Mouse (Mus musculus) liver, embryonic 14.5 days (tissue): ENCODE data around the gene Olfr945. TPM values are rescaled to one million over a fixed set of nuclear protein-coding genes. Genes with fewer than 3 reads are reported as not detected.

Experiments used
- ATAC-seq: fragments of 200-750 bp; cut with Nextera tagmentation; 2 replicates; pipeline ENCODE4 v1.8.0; 2017; ENCODE audit warnings: moderate number of reproducible peaks, mild to moderate bottlenecking, moderate library complexity; ENCODE audit not compliant: insufficient read depth
- DNase-seq, 3 experiments: peaks; one replicate each; pipeline ENCODE4 v3.0.0-alpha.2; 2012 to 2013; ENCODE audit warnings: low read depth in 3 of 3, low spot score in 3 of 3
- H3K27ac ChIP-seq: fragments of 300-500 bp; sonication (generic); 2 replicates; pipeline ENCODE4 v1.5.1; 2014; ENCODE audit warnings: moderate library complexity, mild to moderate bottlenecking, control low read depth, inconsistent platforms
- H3K27me3 ChIP-seq: fragments of 300-500 bp; sonication (generic); 2 replicates; pipeline ENCODE4 v1.6.1; 2014; ENCODE audit warnings: mild to moderate bottlenecking, low read length, moderate library complexity; ENCODE audit not compliant: control insufficient read depth, insufficient read depth
- H3K36me3 ChIP-seq: fragments of 300-500 bp; sonication (generic); replicated peaks from 2 replicates; pipeline ENCODE4 v1.6.1; 2014; ENCODE audit warnings: low read depth; ENCODE audit not compliant: control insufficient read depth, insufficient read depth
- H3K4me1 ChIP-seq, 2 experiments: fragments of 200-500 bp in 1 of 2; fragments of 300-500 bp in 1 of 2; sonication (generic) in 1 of 2; replicated peaks; 2 replicates each; pipeline ENCODE4 v1.6.1; 2012 to 2014; ENCODE audit warnings: antibody characterized with exemption in 1 of 2, inconsistent platforms in 1 of 2, low read length in 1 of 2; ENCODE audit not compliant: control insufficient read depth in 2 of 2, insufficient read depth in 2 of 2
- H3K4me2 ChIP-seq: fragments of 300-500 bp; sonication (generic); 2 replicates; pipeline ENCODE4 v1.6.1; 2014; ENCODE audit warnings: low read depth, mild to moderate bottlenecking, control low read depth, moderate library complexity
- H3K4me3 ChIP-seq, 2 experiments: fragments of 200-500 bp in 1 of 2; fragments of 300-500 bp in 1 of 2; sonication (generic) in 1 of 2; 2 replicates each; pipeline ENCODE4 v1.5.1; 2012 to 2014; ENCODE audit warnings: low read depth in 2 of 2, low read length in 2 of 2, mild to moderate bottlenecking in 2 of 2, control low read depth in 1 of 2, inconsistent platforms in 1 of 2, moderate library complexity in 1 of 2; ENCODE audit not compliant: insufficient read depth in 1 of 2
- H3K9ac ChIP-seq: fragments of 300-500 bp; sonication (generic); replicated peaks from 2 replicates; pipeline ENCODE4 v1.6.1; 2014; ENCODE audit warnings: mild to moderate bottlenecking, control low read depth, moderate library complexity
- H3K9me3 ChIP-seq: fragments of 300-500 bp; sonication (generic); 2 replicates; pipeline ENCODE4 v1.6.1; 2016; ENCODE audit warnings: low read length, mixed read lengths; ENCODE audit not compliant: control insufficient read depth
- CTCF ChIP-seq: IDR thresholded peaks from 2 replicates; pipeline ENCODE4 v1.5.1; 2016; ENCODE audit warnings: antibody characterized with exemption, low read depth, control low read depth
- EP300 ChIP-seq: IDR thresholded peaks from 2 replicates; pipeline ENCODE4 v1.6.1; 2016; ENCODE audit warnings: antibody characterized with exemption, low read depth
- WGBS: fragments of 180-500 bp; shearing (Covaris S2); extraction: QIAGEN DNeasy Blood & Tissue Kit; methylation state at CpG from one replicate; pipeline ENCODE4 v1.1.7; 2014; ENCODE audit not compliant: insufficient replicate concordance; 5-methylcytosine and 5-hydroxymethylcytosine counted together
- polyA plus RNA-seq, 2 experiments: library from polyadenylated mRNA; depleted of rRNA in 1 of 2; stranded (reverse) in 1 of 2; unstranded in 1 of 2; fragments of >200 nt; fragmentation: Nextera tagmentation in 1 of 2; extraction: Ambion mirVana in 1 of 2; gene quantifications; 2 replicates each; pipeline versions ENCODE4 v1.2.1 to v1.2.3; 2012 to 2014

Gene Olfr945
- polyA plus RNA-seq (2012; rRNA removed) (not detected in 2 replicates), polyA plus RNA-seq (2014; fragmentation: Nextera tagmentation; extraction: Ambion mirVana) (not detected in 2 replicates)

DNA sequence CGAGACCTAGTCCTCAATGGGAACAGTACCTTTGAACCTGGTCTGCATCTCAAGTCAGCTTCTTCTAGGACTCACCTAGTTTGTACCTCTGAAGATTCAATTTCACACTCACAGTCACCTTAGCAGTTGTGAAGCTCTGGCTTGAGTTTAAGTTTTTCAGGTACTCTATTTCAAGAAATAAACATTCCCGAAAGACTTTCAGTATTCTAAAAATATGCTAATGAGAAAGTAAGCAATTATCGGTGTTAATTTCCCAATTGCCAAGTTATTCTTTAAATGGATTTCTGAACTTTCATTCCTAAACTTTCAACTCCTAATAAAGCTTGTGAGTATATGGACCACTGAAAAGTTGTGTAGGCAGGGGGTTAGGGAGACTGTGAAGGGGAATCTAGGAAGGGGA, at the start of gene Olfr945:
Olfr945 (minus strand) TSS at position 101 of the 400 bp plus-strand sequence.
- Histone ChIP-seq H3K27me3 (no peaks in the 10 kb centered on the region), H3K36me3 (no peaks in the 10 kb centered on the region), H3K27ac (no peak within 1 kb of the TSS), H3K4me1 (no peaks in the 10 kb centered on the region), H3K4me3 (no peak within 1 kb of the TSS), H3K9me3 (no peaks in the 10 kb centered on the region), H3K4me2 (no peak within 1 kb of the TSS), H3K9ac (no peak within 1 kb of the TSS)
- TF ChIP-seq EP300, result no peak
- TF ChIP-seq CTCF, result no peak
- ATAC-seq, result no peak
- DNase-seq, result no peak
- WGBS, result 56% methylated on average over 3 of the region's 3 CpGs

DNA sequence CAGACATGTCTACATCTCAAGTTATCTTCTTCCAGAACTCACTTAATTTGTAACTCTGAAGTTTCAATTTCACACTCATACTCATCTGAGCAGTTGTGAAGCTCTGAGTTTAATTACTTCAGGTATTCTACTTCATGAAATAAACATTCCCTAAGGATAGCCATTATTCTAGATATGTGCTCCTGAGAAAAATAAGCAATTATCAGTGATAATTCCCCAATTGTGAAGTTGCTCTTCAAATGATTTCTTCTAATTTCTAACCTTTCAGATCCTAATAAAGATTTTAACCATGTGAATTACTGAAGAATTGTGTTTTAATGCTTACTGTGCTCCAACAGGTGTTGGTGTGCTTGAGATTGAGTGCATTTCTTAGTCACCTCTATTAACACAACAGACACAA, 49.3 kb upstream of the Olfr945 start, which contains the start of gene Olfr948:
Olfr948 (minus strand) TSS at position 101 of the 400 bp plus-strand sequence.
- DNase-seq (no peak), ATAC-seq (no peak)
- Histone ChIP-seq H3K36me3 (no peaks in the 10 kb centered on the region), H3K4me2 (no peak within 1 kb of the TSS), H3K27ac (no peak within 1 kb of the TSS), H3K4me1 (no peaks in the 10 kb centered on the region), H3K9me3 (no peaks in the 10 kb centered on the region), H3K27me3 (no peaks in the 10 kb centered on the region), H3K9ac (no peak within 1 kb of the TSS), H3K4me3 (no peak within 1 kb of the TSS)
- TF ChIP-seq EP300 (no peak), CTCF (no peak)

DNA sequence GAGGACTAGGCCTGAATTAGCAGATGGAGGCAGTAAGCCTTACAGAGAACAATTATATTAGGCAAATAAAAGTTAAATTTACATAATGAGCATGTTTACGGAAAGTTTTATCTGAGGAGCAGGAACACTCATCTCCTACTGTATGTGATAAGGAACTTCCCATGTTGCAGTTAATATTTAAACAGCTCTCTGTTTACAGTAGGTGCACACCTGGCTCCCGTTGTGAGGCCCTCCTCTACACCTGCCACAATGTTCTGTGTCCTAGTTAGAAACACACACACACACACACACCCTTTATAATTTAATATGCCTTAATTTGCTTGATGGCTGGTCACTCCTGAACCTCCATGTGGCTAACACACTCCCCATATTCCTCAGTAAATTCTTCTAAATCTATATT, 10.5 kb upstream of the Olfr945 start:
- ATAC-seq (no peak), DNase-seq (no peak)
- H3K27ac ChIP-seq, result no peak overlapping the region
- H3K4me3 ChIP-seq, result no peak overlapping the region
- TF ChIP-seq EP300, result no peak
- TF ChIP-seq CTCF, result no peak
- WGBS, result 41% methylated on average over 2 of the region's 2 CpGs
- H3K9me3 ChIP-seq, result no peaks in the 10 kb centered on the region
- no peak overlapping the region for H3K4me2 ChIP-seq
- H3K9ac ChIP-seq, result no peak overlapping the region
- no peaks in the 10 kb centered on the region for H3K27me3 ChIP-seq
- no peaks in the 10 kb centered on the region for H3K4me1 ChIP-seq
- no peaks in the 10 kb centered on the region for H3K36me3 ChIP-seq

DNA sequence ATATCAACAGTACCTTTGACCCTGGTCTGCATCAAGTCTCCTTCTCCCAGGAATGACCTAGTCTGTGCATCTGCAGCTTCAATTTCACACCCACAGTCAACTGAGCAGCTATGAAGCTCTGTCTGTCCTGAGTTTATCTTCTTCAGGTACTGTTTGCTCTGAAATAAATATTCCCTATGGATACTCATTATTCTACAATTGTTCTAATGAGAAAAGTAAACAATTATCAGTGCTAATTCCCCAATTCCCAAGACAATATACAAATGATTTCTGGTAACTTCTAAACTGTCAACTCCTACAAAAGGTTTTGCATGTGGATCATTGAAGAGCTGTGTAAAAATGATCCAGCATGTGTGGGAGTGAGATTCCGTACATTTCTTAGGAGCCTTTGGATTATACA, 26.7 kb downstream of the Olfr945 start, which contains the start of gene Olfr1537:
Olfr1537 (minus strand) TSS at position 101 of the 400 bp plus-strand sequence.
- Histone ChIP-seq H3K9ac (no peak within 1 kb of the TSS), H3K36me3 (no peaks in the 10 kb centered on the region), H3K4me3 (no peak within 1 kb of the TSS), H3K4me2 (no peak within 1 kb of the TSS), H3K27ac (no peak within 1 kb of the TSS), H3K27me3 (no peaks in the 10 kb centered on the region), H3K4me1 (no peaks in the 10 kb centered on the region), H3K9me3 (no peaks in the 10 kb centered on the region)
- ATAC-seq (no peak), DNase-seq (no peak)
- WGBS, result 55% methylated on average over 1 of the region's 1 CpGs
- TF ChIP-seq EP300, result no peak
- no peak for TF ChIP-seq CTCF

Other genes with a start within 250 kb of the Olfr945 start
- not detected in 2 replicates for gene Olfr937, start 211.9 kb downstream of the Olfr945 start, polyA plus RNA-seq (2012; rRNA removed)
- gene Olfr937, start 211.9 kb downstream of the Olfr945 start, polyA plus RNA-seq (2014; fragmentation: Nextera tagmentation; extraction: Ambion mirVana), result not detected in 2 replicates
- not detected in 2 replicates for gene Olfr938, start 197.9 kb downstream of the Olfr945 start, polyA plus RNA-seq (2012; rRNA removed)
- not detected in 2 replicates for gene Olfr938, start 197.9 kb downstream of the Olfr945 start, polyA plus RNA-seq (2014; fragmentation: Nextera tagmentation; extraction: Ambion mirVana)
- gene Olfr27, start 148.7 kb downstream of the Olfr945 start, polyA plus RNA-seq (2012; rRNA removed), result not detected in 2 replicates
- not detected in 2 replicates for gene Olfr27, start 148.7 kb downstream of the Olfr945 start, polyA plus RNA-seq (2014; fragmentation: Nextera tagmentation; extraction: Ambion mirVana)
- not detected in 2 replicates for gene Olfr943, start 110.5 kb downstream of the Olfr945 start, polyA plus RNA-seq (2012; rRNA removed)
- not detected in 2 replicates for gene Olfr943, start 110.5 kb downstream of the Olfr945 start, polyA plus RNA-seq (2014; fragmentation: Nextera tagmentation; extraction: Ambion mirVana)
- not detected in 2 replicates for gene Olfr944, start 74.9 kb downstream of the Olfr945 start, polyA plus RNA-seq (2012; rRNA removed)
- gene Olfr944, start 74.9 kb downstream of the Olfr945 start, polyA plus RNA-seq (2014; fragmentation: Nextera tagmentation; extraction: Ambion mirVana), result not detected in 2 replicates
- not detected in 2 replicates for gene Olfr1537, start 26.8 kb downstream of the Olfr945 start, polyA plus RNA-seq (2012; rRNA removed)
- not detected in 2 replicates for gene Olfr1537, start 26.8 kb downstream of the Olfr945 start, polyA plus RNA-seq (2014; fragmentation: Nextera tagmentation; extraction: Ambion mirVana)
- gene Olfr948, start 49.2 kb upstream of the Olfr945 start, polyA plus RNA-seq (2012; rRNA removed), result not detected in 2 replicates
- gene Olfr948, start 49.2 kb upstream of the Olfr945 start, polyA plus RNA-seq (2014; fragmentation: Nextera tagmentation; extraction: Ambion mirVana), result not detected in 2 replicates
- gene Olfr951, start 110.6 kb upstream of the Olfr945 start, polyA plus RNA-seq (2012; rRNA removed), result not detected in 2 replicates
- not detected in 2 replicates for gene Olfr951, start 110.6 kb upstream of the Olfr945 start, polyA plus RNA-seq (2014; fragmentation: Nextera tagmentation; extraction: Ambion mirVana)
- gene Olfr952, start 150.3 kb upstream of the Olfr945 start, polyA plus RNA-seq (2012; rRNA removed), result not detected in 2 replicates
- gene Olfr952, start 150.3 kb upstream of the Olfr945 start, polyA plus RNA-seq (2014; fragmentation: Nextera tagmentation; extraction: Ambion mirVana), result not detected in 2 replicates
- gene Olfr954, start 179.9 kb upstream of the Olfr945 start, polyA plus RNA-seq (2012; rRNA removed), result not detected in 2 replicates
- gene Olfr954, start 179.9 kb upstream of the Olfr945 start, polyA plus RNA-seq (2014; fragmentation: Nextera tagmentation; extraction: Ambion mirVana), result not detected in 2 replicates
- not detected in 2 replicates for gene Olfr955, start 195.1 kb upstream of the Olfr945 start, polyA plus RNA-seq (2012; rRNA removed)
- not detected in 2 replicates for gene Olfr955, start 195.1 kb upstream of the Olfr945 start, polyA plus RNA-seq (2014; fragmentation: Nextera tagmentation; extraction: Ambion mirVana)
- gene Olfr44, start 217.2 kb upstream of the Olfr945 start, polyA plus RNA-seq (2012; rRNA removed), result not detected in 2 replicates
- gene Olfr44, start 217.2 kb upstream of the Olfr945 start, polyA plus RNA-seq (2014; fragmentation: Nextera tagmentation; extraction: Ambion mirVana), result not detected in 2 replicates
- gene Olfr957, start 239.0 kb upstream of the Olfr945 start, polyA plus RNA-seq (2012; rRNA removed), result not detected in 2 replicates
- gene Olfr957, start 239.0 kb upstream of the Olfr945 start, polyA plus RNA-seq (2014; fragmentation: Nextera tagmentation; extraction: Ambion mirVana), result not detected in 2 replicates